Mouse (Mus musculus): ENCODE measurements around the gene Gpatch3.

The Gpatch3 gene

DNA sequence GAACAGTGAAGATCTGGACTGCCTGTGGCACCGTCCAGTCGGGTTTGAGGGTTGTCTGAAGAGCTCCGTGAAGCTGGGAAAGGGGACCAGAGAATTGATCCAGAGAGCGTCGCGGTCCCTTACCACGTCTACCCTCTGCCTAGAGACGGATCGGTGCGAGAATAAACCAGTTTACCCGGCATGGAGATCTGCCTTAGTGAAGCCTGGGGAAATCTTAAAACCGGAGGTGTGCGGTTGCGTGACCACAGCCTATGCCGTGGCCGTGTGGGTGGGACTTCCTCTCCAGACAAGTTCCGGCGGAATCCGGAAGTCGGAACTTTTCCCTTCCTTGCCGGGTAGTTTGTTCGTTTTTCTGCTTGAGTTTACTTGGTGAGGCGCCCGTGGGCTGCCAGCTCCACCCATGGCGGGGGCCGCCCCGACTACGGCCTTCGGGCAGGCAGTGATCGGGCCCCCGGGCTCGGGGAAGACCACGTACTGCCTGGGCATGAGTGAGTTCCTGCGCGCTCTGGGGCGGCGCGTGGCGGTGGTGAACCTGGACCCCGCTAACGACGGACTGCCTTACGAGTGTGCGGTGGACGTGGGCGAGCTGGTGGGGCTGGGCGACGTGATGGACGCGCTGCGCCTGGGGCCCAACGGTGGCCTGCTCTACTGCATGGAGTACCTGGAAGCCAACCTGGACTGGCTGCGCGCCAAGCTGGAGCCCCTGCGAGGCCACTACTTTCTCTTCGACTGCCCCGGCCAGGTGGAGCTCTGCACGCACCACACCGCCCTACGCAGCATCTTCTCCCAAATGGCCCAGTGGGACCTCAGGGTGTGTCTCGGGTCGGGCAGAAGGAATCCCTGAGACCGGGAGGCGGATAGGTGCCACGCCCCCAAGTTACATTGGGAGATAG lies 9.8 kb downstream of the Gpatch3 start, which contains the start of gene Gpn2:
Gene Gpn2 (plus strand): TSS at position 304 of the 893 bp plus-strand sequence.
- DNase-seq (ENCODE audit: low read depth, low spot score) = peak; percentile 91

DNA sequence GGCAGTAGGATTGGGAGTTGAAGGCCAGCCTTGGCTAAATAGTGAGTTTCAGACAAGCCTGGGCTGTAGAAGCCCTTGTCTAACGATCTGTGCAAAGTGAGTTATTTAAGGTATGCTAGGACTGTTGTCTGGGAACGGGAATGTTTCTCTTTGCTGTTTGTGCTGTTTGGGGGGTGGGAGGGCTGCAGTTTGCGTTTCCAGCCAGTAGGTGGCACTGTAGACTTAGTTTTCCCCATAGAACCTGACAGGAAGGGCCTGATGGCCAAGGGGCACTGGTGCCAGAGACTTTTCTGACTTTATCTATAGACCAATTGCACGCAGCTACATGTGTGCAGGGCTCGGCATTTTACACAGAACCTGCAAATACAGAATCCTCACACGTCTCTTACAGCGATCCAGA lies 18.0 kb downstream of the Gpatch3 start:
- peak; percentile 48 for DNase-seq (ENCODE audit: low read depth, low spot score)

DNA sequence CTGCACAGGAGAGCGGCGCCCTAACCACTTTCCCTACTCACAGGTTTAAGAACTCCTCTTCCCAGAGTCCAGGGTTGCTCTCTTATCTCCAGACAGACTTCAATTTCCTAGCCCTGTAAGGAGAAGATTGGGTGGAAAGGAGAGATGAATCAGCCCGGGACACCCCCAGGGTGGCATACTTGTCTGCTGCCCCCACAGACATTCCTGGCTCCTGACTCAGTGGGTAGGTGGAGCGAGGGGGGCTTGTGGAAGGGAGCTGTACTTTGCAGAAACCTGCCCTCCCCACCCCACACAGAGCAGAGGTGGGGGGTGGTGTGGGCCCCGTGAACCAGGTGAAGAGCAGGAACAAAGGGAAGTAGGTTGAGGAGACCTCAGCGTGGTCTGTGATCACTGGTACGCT lies 21.0 kb downstream of the Gpatch3 start:
- peak; percentile 50 for DNase-seq (ENCODE audit: low read depth, low spot score)

DNA sequence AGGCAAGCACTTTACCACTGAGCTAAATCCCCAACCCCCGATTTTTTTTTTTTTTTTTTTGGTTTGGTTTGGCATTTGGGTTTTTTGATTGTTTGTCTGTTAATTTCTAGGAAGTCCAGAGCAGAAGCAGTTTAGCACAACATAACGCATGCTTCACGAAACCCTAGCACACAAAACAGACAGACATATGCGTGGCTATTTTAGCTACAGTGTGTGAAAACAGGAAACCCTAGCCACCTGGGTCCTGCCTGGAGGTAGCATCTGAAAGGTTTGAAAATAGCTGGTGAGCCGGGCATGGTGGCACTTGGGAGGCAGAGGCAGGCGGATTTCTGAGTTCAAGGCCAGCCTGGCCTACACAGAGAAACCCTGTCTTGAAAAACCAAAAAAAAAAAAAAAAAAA lies 21.5 kb downstream of the Gpatch3 start:
- DNase-seq (ENCODE audit: low read depth, low spot score) = peak; percentile 55

DNA sequence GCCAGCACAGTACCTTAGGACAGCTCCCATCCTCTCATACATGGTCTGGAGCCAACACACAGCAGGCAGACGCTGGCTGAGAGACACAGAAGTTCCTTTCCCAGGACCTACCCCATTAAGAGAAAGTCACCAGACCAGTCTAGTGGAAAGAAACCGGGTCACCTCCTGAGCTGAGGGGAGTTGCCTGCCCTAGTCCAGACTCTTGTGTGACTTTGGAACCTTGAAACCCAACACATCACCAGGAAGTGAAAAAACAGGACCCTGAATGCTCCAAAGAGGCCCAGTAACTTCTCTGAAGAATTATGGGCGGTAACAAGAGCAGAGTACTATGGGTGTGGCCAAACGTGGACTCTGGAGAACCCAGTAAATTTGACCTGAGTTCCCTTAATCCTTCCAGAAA lies 24.1 kb downstream of the Gpatch3 start:
- no peak for DNase-seq (ENCODE audit: low read depth, low spot score)

DNA sequence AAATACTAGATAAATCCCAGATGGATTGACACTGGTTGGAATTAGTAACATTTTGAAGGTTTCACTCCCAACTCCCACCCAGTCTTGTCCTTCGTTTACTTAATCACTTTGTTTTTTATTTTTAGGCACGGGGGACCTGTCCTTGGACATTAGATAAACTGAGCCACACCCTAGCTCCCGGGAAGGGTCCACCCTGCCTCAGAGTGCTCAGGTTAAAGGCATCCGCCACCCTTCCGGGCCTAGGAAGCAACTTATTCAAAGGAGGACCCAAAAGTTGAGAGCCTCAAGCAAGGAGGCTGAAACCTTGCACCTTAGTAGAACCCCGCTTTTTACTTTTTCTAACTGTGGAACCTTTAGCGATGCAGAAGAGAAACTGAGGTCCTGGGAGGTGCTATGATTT lies 24.6 kb downstream of the Gpatch3 start:
- no peak for DNase-seq (ENCODE audit: low read depth, low spot score)

DNA sequence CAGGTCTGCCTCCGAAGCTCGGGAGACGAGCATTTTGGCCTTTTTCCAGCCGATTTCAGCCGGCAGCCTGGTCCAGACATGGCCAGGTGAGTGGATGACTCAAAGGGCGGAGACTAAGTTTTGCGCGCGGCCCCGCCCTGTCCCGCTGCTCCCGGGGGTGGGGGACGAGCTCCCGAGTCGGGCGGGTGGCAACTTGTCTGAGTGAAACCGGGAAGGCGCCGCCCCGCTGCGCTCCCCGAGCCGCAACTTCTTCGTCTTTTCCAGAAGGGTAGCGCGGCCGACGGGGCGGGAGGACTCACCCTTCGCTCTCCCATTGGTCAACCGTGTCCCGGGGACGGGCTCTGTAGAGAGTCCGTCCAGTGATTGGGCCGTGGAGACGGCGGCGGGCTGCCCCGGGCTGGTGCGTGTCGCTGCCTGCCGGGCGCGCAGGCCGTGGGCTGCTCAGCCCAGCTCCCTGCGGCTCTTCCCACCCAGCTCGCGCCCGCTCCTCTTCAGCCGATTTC lies 25.1 kb downstream of the Gpatch3 start:
- peak; percentile 88 for DNase-seq (ENCODE audit: low read depth, low spot score)

DNA sequence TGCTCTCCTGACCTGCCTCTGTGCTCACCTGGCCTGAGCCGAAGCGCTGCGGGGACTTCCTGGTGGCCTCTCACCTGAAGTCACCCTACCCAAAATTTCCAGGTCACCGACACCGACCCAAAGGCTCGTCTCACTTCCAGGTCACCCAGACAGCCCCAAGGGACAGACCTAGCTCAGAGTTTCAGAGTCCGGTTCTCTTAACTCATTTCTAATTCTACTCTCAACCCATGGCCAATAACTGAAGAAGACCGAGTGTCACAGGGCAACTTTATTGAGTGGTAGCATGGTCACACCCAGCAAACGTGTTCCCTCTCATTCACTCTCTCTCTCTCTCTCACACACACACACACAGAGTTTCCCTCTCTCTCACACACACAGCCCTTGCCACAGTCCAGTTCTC lies 25.8 kb downstream of the Gpatch3 start:
- no peak for DNase-seq (ENCODE audit: low read depth, low spot score)

DNA sequence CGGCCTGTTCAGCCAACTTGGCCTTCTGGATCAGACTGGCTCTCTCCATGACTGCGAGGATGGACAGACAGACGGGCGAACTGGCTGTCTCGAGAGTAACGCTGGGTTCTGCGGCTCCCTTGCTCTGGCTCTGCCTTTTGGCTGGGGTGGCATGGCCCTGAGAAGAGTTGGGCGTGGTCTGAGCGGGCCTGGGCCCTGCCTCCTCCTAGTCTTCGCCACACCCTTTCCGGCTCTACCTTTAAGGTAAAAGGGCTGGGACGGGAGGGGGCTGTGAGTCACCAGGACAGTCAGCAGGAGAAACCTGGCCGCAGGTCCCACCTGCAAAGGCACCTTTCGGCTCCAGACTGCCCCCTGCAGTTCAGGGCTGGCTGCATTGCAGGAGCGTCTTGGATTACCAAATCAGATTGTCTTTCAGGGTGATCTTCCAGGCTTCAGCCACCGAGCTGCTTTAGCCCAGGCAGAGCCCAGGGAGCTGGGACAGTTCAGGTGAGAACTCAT lies 27.2 kb downstream of the Gpatch3 start, which contains the start of gene Sfn:
Gene Sfn (minus strand): TSS at position 448 of the 498 bp plus-strand sequence.
- peak; percentile 42 for DNase-seq (ENCODE audit: low read depth, low spot score)

DNA sequence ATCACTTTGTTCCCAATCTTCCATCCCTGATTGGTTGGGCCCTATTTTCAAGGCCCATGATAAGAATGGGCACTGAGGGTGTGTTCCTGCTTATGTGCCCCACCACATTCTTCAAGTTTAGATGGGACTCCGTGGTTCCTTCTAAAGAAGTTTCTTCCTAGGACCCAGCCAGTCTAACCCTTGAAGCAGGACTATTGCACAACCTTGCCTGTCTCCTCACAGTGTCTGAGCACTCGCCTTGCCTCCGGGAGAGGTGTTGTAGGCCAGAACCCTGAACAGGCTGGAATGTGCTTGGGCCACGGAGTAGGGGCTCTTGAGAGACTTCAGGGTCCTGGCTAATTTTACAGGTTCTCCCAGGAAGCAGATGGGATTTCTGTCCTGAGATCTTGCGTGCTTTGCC lies 28.5 kb downstream of the Gpatch3 start:
- no peak for DNase-seq (ENCODE audit: low read depth, low spot score)

DNA sequence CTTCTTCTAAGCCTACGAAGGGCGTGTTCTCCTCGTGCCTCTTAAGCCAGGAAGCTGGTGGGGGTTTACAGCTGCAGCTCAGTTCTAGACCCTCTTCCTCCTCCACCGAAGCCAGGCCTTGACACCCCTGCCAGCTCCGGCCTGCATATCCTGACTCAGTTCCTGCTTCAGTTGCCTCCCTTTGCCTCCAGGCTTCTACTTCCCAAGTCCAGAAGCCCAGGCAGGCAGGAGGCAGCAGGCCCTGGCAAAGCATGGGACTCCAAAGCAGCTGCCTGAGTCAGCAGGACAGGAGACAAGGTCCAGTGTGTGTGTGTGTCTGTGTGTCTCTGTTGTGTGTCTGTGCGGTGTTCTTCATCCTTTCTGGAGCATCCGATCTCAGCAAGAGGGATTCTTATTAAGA lies 29.6 kb downstream of the Gpatch3 start:
- DNase-seq (ENCODE audit: low read depth, low spot score) = no peak

DNA sequence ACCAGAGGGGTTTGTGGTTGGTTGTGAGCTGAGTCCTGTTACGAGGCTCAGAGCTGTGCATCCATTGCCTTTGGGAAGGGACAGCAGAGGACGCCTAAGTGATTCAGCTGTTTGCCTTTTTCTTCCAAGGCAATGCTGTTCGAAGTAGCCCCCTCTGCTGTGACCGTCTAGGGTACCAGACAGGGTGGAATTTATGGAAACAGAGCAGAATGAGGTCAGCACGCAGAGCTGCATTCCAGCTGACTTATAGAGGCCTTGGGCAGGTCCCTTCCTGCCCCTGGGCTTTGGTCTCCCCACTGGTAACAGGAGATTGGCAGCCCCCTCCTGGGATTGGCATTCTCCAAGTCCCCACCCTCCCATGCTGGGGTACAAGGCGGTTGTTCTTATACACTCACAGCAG lies 30.3 kb downstream of the Gpatch3 start:
- DNase-seq (ENCODE audit: low read depth, low spot score) = no peak

DNA sequence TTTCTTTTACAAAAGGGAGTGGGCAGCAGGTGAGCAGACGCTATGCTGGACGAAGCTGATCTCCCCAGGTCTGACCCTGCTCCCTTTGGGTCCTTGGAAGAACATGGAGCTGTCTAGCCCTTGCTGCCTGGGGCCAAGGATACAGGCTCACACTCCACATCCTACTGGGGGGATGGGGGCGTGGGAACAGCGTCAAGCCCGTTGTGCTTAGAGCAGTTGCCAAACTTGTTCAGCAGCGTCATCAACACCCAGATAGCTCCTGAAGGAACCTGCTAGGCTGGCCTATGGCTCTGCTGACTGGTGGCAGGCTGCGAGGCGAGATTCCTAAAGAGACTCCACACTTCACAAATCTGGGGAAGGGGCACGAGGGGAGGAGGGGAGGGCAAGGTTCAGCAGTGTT lies 30.8 kb downstream of the Gpatch3 start:
- no peak for DNase-seq (ENCODE audit: low read depth, low spot score)

DNA sequence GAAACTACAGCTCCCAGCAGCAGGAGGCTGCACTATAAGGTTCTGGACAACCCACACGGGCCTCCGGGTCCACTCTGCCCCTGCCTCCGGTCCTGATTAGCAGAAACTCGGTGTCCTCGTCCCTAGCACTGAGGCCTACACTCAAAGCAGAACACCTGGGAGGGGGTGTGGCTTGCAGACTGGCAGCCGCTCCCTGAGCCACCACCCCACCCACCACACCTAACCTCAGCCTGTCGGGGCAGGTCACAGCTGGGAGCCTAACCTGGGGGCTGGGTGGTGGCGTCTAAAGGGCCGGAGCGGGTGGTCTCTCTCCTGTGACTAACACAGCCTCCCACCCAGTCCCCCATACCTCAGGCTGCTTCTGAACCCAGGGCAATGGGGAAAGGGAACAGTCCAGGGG lies 32.7 kb downstream of the Gpatch3 start:
- no peak for DNase-seq (ENCODE audit: low read depth, low spot score)

DNA sequence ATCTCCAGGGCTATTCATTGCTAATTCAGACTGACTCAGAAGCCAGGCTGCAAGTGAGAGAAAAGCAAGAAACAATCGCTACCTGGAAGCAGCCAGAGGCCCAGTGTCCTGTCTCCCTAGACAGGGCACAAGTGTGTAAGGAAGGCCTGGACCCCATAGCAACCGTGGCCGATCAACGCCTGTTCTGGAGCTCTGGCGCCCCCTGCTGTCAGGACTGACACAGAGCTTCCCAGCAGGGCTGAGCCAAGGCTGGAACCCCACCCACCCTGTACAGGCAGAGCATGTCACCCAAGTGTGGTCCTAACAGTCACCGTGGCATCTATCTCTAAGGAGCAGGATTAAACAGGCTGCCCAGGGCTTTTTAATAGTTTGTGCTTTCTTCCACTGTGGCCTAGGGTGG lies 35.2 kb downstream of the Gpatch3 start:
- peak; percentile 79 for DNase-seq (ENCODE audit: low read depth, low spot score)

DNA sequence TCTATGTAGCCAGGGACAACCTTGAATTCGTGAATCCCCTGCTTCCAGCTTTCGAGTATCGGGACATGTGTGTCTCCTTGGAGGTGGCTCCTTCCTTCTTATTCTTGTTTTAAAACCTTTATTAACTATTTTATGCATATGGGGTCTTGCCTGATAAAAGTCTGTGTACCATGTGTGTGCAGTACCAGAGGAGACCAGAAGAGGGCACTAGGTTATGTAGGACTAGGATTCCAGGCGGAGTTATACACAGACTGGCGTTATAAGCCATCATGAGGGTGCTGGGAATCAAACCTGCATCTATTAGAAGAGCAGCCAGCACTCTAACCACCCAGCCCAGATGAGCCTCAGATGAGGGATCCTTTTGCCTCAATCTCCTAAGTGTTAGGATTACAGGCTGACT lies 37.3 kb downstream of the Gpatch3 start:
- no peak for DNase-seq (ENCODE audit: low read depth, low spot score)

DNA sequence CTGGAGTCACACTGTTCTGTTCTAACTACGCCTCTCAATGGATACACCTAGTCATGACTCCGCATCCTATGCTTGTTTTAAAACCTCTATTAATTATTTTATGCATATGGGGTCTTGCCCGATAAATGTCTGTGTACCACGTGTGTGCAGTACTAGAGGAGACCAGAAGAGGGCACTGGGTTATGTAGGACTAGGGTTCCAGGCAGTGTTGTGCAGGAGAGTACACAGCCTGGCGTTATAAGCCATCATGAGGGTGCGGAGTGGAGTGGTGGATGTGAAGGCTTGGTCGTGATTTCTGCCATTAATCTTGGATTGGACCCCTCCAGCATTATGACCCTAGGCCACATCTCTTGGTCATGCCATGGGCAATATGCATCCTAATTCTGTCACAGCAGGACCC lies 37.9 kb downstream of the Gpatch3 start:
- no peak for DNase-seq (ENCODE audit: low read depth, low spot score)

DNA sequence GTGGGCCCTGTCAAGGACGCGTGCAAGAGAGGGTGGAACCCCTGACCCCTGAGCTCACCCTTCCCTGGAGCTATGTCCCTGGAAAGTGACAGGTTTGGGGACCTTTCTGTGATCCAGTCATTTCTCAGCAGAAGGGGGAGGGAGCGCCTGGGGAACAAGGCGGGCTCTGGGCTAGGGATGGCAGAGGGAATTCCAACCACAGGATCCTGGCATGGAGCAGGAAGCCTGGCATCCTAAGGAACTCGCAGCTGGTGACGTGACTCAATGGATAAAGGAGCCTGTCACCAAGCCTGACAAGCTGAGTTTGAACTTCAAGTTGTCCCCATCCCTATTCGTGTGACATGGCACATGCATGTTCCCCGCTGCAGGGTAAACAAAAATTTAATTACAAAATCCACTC lies 38.5 kb downstream of the Gpatch3 start:
- no peak for DNase-seq (ENCODE audit: low read depth, low spot score)

DNA sequence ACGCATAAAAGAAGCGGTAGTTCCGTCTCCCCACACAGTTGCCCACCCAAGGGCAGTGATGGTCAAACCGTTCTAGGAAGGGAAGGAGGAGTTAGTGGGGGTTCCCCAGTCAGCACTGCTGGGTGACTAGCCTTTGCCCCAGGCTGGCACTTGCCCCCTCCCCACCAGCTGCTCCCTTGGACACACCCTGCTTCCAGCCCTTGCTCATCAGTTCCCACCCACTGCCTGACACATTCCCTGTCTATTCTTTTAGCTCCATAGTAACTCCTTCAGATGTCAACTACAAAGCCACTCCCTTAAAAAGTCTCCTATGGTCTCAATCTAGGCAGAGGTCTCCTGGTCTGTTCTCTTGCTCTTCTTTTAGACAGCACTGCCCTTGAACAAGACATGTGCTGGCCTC lies 39.3 kb downstream of the Gpatch3 start:
- no peak for DNase-seq (ENCODE audit: low read depth, low spot score)

DNA sequence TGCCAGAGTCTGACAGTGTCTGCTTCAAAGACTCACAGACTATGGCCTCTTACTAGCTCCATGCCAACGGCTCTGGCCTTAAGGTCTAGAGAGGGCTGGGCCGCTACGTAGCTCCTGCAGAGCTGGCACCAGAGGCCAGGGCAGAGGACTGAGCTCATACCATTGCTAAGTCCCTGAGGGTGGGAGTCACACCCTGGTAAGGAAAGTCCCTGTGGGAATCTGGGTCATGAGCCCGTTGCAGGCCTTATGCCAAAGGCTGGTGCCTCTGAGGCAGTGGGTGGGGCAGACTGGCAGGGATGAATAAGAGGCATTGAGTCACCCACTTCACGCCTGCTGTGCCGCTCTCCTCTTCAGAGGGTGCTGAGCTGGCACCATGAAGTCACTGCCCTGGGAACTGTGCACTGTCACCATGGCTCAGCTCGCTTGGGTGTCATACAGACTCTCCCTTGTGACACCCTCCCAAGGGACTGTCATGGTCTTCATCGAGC lies 39.8 kb downstream of the Gpatch3 start:
- no peak for DNase-seq (ENCODE audit: low read depth, low spot score)

DNA sequence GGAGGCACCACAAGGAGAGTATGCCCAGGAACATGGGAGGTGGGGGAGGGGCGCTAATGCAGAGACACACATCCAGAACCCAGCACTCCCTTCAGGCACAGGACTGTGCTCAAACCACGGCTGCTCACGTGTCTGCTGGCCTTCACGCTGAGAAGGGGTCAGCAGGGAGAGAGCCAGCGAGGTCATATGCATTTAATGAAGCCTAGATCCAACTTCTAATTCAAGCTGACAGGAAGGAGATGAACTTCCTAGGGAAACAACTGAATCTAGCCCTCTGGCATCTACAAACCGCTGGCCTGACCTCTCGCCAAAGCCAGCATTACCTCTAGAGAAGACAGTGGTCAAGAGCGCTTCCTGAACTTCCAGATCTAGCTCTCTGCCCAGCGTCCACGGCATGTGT lies 40.9 kb downstream of the Gpatch3 start:
- DNase-seq (ENCODE audit: low read depth, low spot score) = no peak

DNA sequence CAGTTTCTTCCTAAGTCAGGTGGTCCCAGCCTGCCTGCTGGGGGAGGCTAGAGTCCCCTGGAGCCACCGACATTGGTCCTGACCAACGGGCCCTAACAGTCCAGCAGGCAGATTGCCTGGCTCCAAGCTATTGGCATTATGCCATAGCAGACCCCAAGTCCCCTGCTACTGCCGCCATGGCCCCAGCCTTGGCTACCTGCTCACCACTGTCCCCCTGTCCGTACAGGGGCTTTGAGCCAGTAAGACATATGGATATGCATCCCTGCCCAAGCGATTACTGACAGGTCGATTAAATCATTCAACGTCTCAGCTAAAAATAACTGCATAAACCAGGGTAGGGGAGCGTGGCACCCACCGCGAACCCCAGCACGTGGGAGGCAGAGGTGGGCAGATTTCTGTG lies 43.4 kb downstream of the Gpatch3 start:
- DNase-seq (ENCODE audit: low read depth, low spot score) = no peak
